22 mouse cellular contexts compared by ENCODE assay signal in the genomic region with DNA sequence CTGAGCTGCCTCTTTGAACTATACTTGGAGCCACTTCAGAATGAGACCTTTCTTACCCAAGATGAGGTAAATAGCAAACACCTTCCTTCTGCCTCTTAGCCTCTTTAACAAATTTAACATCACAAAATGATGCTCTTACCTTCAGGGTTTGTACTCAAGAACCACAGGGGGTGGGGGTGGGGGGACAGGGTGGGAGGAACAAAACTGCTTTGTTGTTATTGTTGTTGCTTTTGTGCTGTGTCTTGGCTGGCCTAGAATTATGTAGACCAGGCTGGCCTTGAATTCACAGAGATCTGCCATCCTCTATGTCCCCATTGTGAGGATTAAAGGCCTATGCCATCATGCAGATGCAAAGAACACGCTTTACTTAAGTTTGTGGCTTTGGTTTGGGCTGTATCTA. TPM values are rescaled to one million over a fixed set of nuclear protein-coding genes. Genes with fewer than 3 reads are reported as not detected.
"Had no signal": no experiment of that assay in that cellular context is flagged by ENCODE, and none has a peak within 500 bp of the region (broad histone marks: within the 10 kb centered on the region; RNA-seq: fewer than 3 reads in every experiment).

No protein-coding gene starts in this region.

- DNase-seq: liver, postnatal 0 days; lung, adult 2 months; lung, postnatal 14 days; lung, postnatal 36 days; right cerebral cortex, postnatal 25 days; right cerebral cortex, postnatal 4 days; spleen, adult 18-20 months; thymus, adult 18-20 months; thymus, postnatal 14 days; thymus, postnatal 36 days had no signal

- H3K36me3 ChIP-seq: liver, embryonic 15.5 days; lung, embryonic 15.5 days; midbrain, embryonic 13.5 days; neural tube, embryonic 12.5 days had no signal

- H3K27me3 ChIP-seq: liver, embryonic 15.5 days; lung, embryonic 15.5 days; midbrain, embryonic 13.5 days; neural tube, embryonic 12.5 days had no signal

- H3K4me1 ChIP-seq: liver, embryonic 15.5 days; lung, embryonic 15.5 days; midbrain, embryonic 13.5 days; neural tube, embryonic 12.5 days had no signal

- H3K9me3 ChIP-seq: liver, embryonic 15.5 days; lung, embryonic 15.5 days; megakaryocyte, embryonic 14.5 days; midbrain, embryonic 13.5 days; neural tube, embryonic 12.5 days had no signal

- H3K4me3 ChIP-seq: liver, embryonic 15.5 days; lung, embryonic 15.5 days; megakaryocyte, embryonic 14.5 days; midbrain, embryonic 13.5 days; neural tube, embryonic 12.5 days had no signal

- H3K9ac ChIP-seq: liver, embryonic 15.5 days; liver, postnatal 0 days; lung, embryonic 15.5 days; midbrain, embryonic 13.5 days; neural tube, embryonic 12.5 days had no signal

- H3K27ac ChIP-seq: liver, embryonic 15.5 days; lung, embryonic 15.5 days; macrophage; midbrain, embryonic 13.5 days; neural tube, embryonic 12.5 days had no signal

- ATAC-seq: liver, postnatal 0 days; lung, postnatal 0 days; midbrain, embryonic 13.5 days; midbrain, embryonic 16.5 days had no signal

RNA-seq across cellular contexts. Expression of a gene that starts 26.6 kb away (rescaled TPM):
- polyA plus RNA-seq: liver, embryonic 15.5 days; liver, postnatal 0 days; lung, postnatal 0 days; macrophage; midbrain, embryonic 11.5 days; midbrain, embryonic 13.5 days; neural tube, embryonic 12.5 days; neural tube, embryonic 14.5 days; stomach, embryonic 16.5 days; thymus, postnatal 0 days had no signal
